Mouse (Mus musculus) colon, adult 2 months (tissue): ENCODE measurements around the gene Vmn1r67. TPM values are rescaled to one million over a fixed set of nuclear protein-coding genes. Genes with fewer than 3 reads are reported as not detected.

Source experiments
- polyA plus RNA-seq: library from polyadenylated mRNA; depleted of rRNA; stranded (reverse); fragments of >200 nt; gene quantifications from 2 replicates; pipeline ENCODE4 v1.2.3, GENCODE M21; 2012; rRNA removed

Vmn1r67 gene
- not detected in 2 replicates for polyA plus RNA-seq

DNA sequence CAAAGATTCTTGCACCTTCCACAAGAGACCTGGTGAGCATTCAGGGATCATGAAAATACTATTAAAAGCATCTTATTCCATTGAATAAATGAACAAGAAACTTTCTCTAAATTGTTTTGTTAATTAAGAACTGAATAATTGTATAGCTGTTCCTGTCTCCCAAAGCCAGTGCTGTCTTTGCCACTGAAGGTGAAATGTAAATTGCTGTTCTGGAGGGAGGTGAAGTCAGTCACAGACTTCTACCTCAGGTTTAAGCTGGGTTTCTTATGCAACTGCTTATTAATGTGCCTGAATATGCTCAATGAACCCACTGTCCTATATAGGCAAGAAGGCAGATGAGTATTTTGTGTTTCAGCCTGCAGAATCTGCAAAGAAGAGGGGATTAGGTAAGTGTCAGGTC lies at the start of gene Vmn1r67:
Vmn1r67 (plus strand) TSS at position 301 of the 400 bp plus-strand sequence.

DNA sequence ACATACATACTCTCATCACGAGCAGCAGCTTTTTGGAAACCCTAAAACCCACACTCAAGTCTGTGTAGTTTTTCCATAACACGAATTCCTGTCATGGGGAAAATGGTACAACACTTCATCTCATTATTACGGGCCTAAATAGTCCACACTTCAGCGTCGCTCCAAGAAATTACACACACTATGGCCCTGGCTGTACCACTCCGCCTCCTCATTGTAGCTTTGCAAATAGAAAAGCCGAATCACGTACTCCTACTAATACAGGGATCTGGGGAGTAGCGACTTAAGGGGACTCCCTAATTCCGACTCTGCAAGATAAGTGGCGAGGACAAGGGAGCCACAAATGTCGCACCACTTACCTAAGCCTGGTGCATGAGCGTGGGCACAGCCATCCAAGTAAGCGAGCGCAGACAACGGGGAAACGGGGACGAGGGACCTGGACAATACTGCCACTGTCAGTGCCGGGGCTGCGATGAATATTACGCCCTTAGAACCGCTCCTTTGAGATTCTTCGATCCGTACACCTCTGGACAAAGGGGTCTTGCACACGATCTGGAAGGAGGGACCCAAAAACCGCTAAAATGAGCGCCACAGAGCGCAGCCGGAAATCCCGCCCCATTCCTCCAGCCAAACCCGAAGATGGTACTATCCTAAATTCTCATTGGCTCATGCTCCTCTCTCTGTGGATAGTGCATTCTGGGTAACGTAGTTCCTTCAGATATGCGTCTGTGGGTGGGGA lies 51.8 kb downstream of the Vmn1r67 start, which contains the start of gene Zik1:
Zik1 (minus strand) TSS at position 609 of the 736 bp plus-strand sequence.

Other genes starting within 250 kb of the Vmn1r67 start
- gene Vmn1r66, start 165.3 kb upstream of the Vmn1r67 start, polyA plus RNA-seq, result not detected in 2 replicates
- gene Zik1, start 52.1 kb downstream of the Vmn1r67 start, polyA plus RNA-seq, result 0.10 and 0.22 TPM in 2 replicates
- gene Vmn1r68, start 115.2 kb downstream of the Vmn1r67 start, polyA plus RNA-seq, result not detected in 2 replicates
- gene Vmn1r69, start 170.3 kb downstream of the Vmn1r67 start, polyA plus RNA-seq, result not detected in 2 replicates
- not detected in 2 replicates for gene Vmn1r70, start 188.2 kb downstream of the Vmn1r67 start, polyA plus RNA-seq
- gene Nlrp4b, start 244.5 kb downstream of the Vmn1r67 start, polyA plus RNA-seq, result not detected in 2 replicates